Mouse (Mus musculus) spleen, adult 18-20 months (tissue): ENCODE results near the gene Clstn2.

Source experiments
- DNase-seq, 2 experiments: peaks; one replicate each; pipeline ENCODE4 v3.0.0; 2022; ENCODE audit warnings: mixed read lengths in 2 of 2

Gene Clstn2

GRCm38 (mm10) chr9:98032573-98033272, at the start of gene Clstn2:
TSS of gene Clstn2 (minus strand) at chr9:98033181.
- DNase-seq = no peak

- no peak for DNase-seq
Measured at GRCm38 (mm10) chr9:98067767-98068166, 34.8 kb upstream of the Clstn2 start.

- DNase-seq = no peak
Measured at GRCm38 (mm10) chr9:98061646-98062045, 28.7 kb upstream of the Clstn2 start.

- DNase-seq = no peak
Measured at GRCm38 (mm10) chr9:98057291-98057690, 24.3 kb upstream of the Clstn2 start.

- DNase-seq = no peak
Measured at GRCm38 (mm10) chr9:98051343-98051742, 18.4 kb upstream of the Clstn2 start.

GRCm38 (mm10) chr9:98033273-98033855, 383 bp upstream of the Clstn2 start:
- DNase-seq = no peak

- no peak for DNase-seq
Measured at GRCm38 (mm10) chr9:98031898-98032572, 946 bp downstream of the Clstn2 start.

- no peak for DNase-seq
Measured at GRCm38 (mm10) chr9:98030715-98031114, 2.3 kb downstream of the Clstn2 start.

GRCm38 (mm10) chr9:98025548-98025947, 7.4 kb downstream of the Clstn2 start:
- no peak for DNase-seq

- no peak for DNase-seq
Measured at GRCm38 (mm10) chr9:98023069-98023468, 9.9 kb downstream of the Clstn2 start.

- DNase-seq = no peak
Measured at GRCm38 (mm10) chr9:98019876-98020275, 13.1 kb downstream of the Clstn2 start.

GRCm38 (mm10) chr9:98018687-98019086, 14.3 kb downstream of the Clstn2 start:
- no peak for DNase-seq

GRCm38 (mm10) chr9:98016576-98016975, 16.4 kb downstream of the Clstn2 start:
- no peak for DNase-seq

GRCm38 (mm10) chr9:97996349-97996748, 36.6 kb downstream of the Clstn2 start:
- no peak for DNase-seq

- no peak for DNase-seq
Measured at GRCm38 (mm10) chr9:97995723-97996122, 37.3 kb downstream of the Clstn2 start.

GRCm38 (mm10) chr9:97992131-97992530, 40.9 kb downstream of the Clstn2 start:
- no peak for DNase-seq

GRCm38 (mm10) chr9:97977339-97977738, 55.6 kb downstream of the Clstn2 start:
- DNase-seq = no peak

GRCm38 (mm10) chr9:97974801-97975347, 58.1 kb downstream of the Clstn2 start:
- DNase-seq = no peak

GRCm38 (mm10) chr9:97966691-97967090, 66.3 kb downstream of the Clstn2 start:
- no peak for DNase-seq

- no peak for DNase-seq
Measured at GRCm38 (mm10) chr9:97957508-97957907, 75.5 kb downstream of the Clstn2 start.

GRCm38 (mm10) chr9:97956407-97957106, 76.4 kb downstream of the Clstn2 start:
- no peak for DNase-seq

- DNase-seq = no peak
Measured at GRCm38 (mm10) chr9:97953746-97954359, 79.1 kb downstream of the Clstn2 start.
